In the genomic region with DNA sequence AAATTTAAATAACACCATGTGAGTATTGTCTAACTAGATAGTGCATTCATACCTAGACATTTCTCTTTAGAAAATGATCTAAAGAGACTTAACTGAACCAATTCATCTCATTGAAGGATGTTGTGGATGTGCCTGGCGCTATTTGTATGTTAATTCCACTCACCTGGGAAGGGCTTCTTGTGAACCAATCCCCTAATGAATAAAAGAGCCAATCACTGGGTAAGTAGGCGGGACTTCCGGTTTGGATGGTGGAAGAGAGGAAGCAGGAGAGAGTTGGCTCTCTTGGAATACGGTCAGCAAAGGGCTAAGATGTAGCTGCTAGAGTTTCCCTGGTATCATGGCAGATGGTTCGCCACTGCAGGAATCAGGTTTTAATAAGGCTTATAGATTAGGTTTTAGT, we compare ENCODE assay signal across 17 mouse cellular contexts.
"Had no signal": no experiment of that assay in that cellular context is flagged by ENCODE, and none has a peak within 500 bp of the region (broad histone marks: within the 10 kb centered on the region; RNA-seq: fewer than 3 reads in every experiment).

No protein-coding gene starts in this region.

- DNase-seq: kidney, adult 2 months; kidney, postnatal 36 days; layer of hippocampus, postnatal 36 days; liver, embryonic 13.5 days; lung, embryonic 14.5 days; right cerebral cortex, adult 18-20 months; right cerebral cortex, postnatal 14 days; right cerebral cortex, postnatal 4 days; thymus, postnatal 25 days had no signal

- H3K27me3 ChIP-seq: liver, embryonic 13.5 days; midbrain, embryonic 12.5 days; midbrain, embryonic 15.5 days; neural tube, embryonic 12.5 days; neural tube, embryonic 15.5 days had no signal

- H3K4me3 ChIP-seq: left cerebral cortex, adult 2 months; liver, embryonic 13.5 days; midbrain, embryonic 12.5 days; midbrain, embryonic 15.5 days; neural tube, embryonic 12.5 days; neural tube, embryonic 15.5 days had no signal

- H3K36me3 ChIP-seq: liver, embryonic 13.5 days; midbrain, embryonic 12.5 days; midbrain, embryonic 15.5 days; neural tube, embryonic 12.5 days; neural tube, embryonic 15.5 days had no signal

- H3K9me3 ChIP-seq: liver, embryonic 13.5 days; midbrain, embryonic 12.5 days; midbrain, embryonic 15.5 days; neural tube, embryonic 12.5 days; neural tube, embryonic 15.5 days had no signal

- H3K4me1 ChIP-seq: liver, embryonic 13.5 days; midbrain, embryonic 12.5 days; midbrain, embryonic 15.5 days; neural tube, embryonic 12.5 days; neural tube, embryonic 15.5 days had no signal

- H3K9ac ChIP-seq: liver, embryonic 13.5 days; lung, embryonic 14.5 days; midbrain, embryonic 12.5 days; midbrain, embryonic 15.5 days; neural tube, embryonic 12.5 days; neural tube, embryonic 15.5 days had no signal

- H3K27ac ChIP-seq: kidney, postnatal 0 days; left cerebral cortex, adult 2 months; liver, embryonic 13.5 days; macrophage; midbrain, embryonic 12.5 days; midbrain, embryonic 15.5 days; neural tube, embryonic 12.5 days; neural tube, embryonic 15.5 days; stomach, postnatal 0 days had no signal
